Mouse (Mus musculus) erythroblast, embryonic 14.5 days (primary cell): ENCODE results near the gene Ppfia1. TPM values are rescaled to one million over a fixed set of nuclear protein-coding genes. Genes with fewer than 3 reads are reported as not detected.

Experiments
- H3K27me3 ChIP-seq: 2 replicates; pipeline ENCODE4 v1.6.1; 2012; ENCODE audit warnings: inconsistent platforms; ENCODE audit not compliant: control insufficient read depth
- H3K36me3 ChIP-seq: 2 replicates; pipeline ENCODE4 v1.6.1; 2012; ENCODE audit warnings: mild to moderate bottlenecking, inconsistent platforms; ENCODE audit not compliant: control insufficient read depth
- H3K4me1 ChIP-seq: 2 replicates; pipeline ENCODE4 v1.6.1; 2012; ENCODE audit warnings: inconsistent platforms; ENCODE audit not compliant: control insufficient read depth
- H3K4me3 ChIP-seq: replicated peaks from 2 replicates; pipeline ENCODE3; 2012; ENCODE audit warnings: moderate library complexity, mild to moderate bottlenecking, inconsistent platforms
- H3K9me3 ChIP-seq: 2 replicates; pipeline ENCODE4 v1.6.1; 2012; ENCODE audit warnings: low read length, inconsistent platforms, mixed read lengths; ENCODE audit not compliant: control insufficient read depth
- GATA1 ChIP-seq: IDR thresholded peaks from 2 replicates; pipeline ENCODE4 v1.6.1; 2012; ENCODE audit warnings: low read length, inconsistent platforms, mixed read lengths
- TAL1 ChIP-seq: IDR thresholded peaks from 3 replicates; pipeline ENCODE4 v1.6.1; 2012; ENCODE audit warnings: low read length, inconsistent platforms, mixed read lengths
- polyA plus RNA-seq: library from polyadenylated mRNA; stranded (reverse); fragments of >175 nt; gene quantifications from 2 replicates; pipeline ENCODE4 v1.2.3, GENCODE M21; 2012

The Ppfia1 gene
- polyA plus RNA-seq, 1 experiment, result 6.1 TPM

DNA sequence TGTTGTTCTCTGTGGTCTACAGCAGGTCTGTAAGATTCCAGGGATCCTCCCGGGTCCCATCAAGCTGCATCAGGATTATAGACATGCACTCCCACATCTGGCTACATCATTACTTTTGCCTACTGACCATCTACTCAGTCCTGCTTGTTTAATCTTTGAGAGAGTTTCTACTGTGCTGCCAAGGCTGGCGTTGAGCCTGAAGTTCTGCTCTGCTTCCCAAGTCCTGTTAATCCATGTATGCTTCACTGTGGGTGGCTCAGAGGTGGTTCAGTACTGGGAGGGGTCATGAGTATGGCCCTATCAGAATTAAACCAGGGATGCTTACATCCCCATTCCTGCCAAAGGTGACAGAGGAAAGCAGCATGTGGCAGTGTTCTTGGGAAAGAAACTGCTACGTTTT, 77.8 kb downstream of the Ppfia1 start:
- peaks cover 44% of the 10 kb centered on the region for H3K36me3 ChIP-seq

GRCm38 (mm10) chr7:144473486-144473885, 80.0 kb downstream of the Ppfia1 start:
- TF ChIP-seq GATA1 (no peak), TAL1 (no peak)
- Histone ChIP-seq H3K4me3 (no peak overlapping the region), H3K36me3 (peaks cover 23% of the 10 kb centered on the region), H3K27me3 (no peaks in the 10 kb centered on the region), H3K9me3 (no peaks in the 10 kb centered on the region), H3K4me1 (peaks cover 28% of the 10 kb centered on the region)

More for the DNA sequence above, 77.8 kb downstream of the Ppfia1 start:
- TF ChIP-seq TAL1 (no peak), GATA1 (no peak)
- Histone ChIP-seq H3K27me3 (no peaks in the 10 kb centered on the region), H3K4me3 (no peak overlapping the region), H3K9me3 (no peaks in the 10 kb centered on the region), H3K4me1 (peaks cover 5% of the 10 kb centered on the region)

DNA sequence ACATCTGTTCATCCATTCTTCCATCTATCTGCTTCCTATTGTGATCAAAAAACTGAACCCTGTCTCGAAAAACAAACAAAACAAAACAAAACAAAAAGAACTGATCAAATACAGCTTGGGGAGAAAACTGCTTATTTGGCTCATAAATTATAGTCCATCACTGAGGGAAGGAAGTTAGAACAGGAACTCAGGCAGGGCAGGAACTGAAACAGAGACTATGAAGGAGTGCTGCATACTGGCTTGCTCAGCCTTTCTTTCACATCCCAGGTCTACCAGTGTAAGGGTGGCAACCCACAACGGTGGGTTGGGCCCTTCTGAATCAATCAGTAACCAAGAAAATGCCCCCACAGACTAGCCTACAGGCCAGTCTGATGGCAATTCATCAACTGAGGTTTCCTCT, 82.4 kb downstream of the Ppfia1 start:
- TF ChIP-seq GATA1, result no peak
- no peak for TF ChIP-seq TAL1
- H3K27me3 ChIP-seq, result no peaks in the 10 kb centered on the region
- peaks cover 33% of the 10 kb centered on the region for H3K4me1 ChIP-seq
- peak overlapping the region; percentile 94 for H3K4me3 ChIP-seq
- peaks cover 10% of the 10 kb centered on the region for H3K36me3 ChIP-seq
- no peaks in the 10 kb centered on the region for H3K9me3 ChIP-seq

DNA sequence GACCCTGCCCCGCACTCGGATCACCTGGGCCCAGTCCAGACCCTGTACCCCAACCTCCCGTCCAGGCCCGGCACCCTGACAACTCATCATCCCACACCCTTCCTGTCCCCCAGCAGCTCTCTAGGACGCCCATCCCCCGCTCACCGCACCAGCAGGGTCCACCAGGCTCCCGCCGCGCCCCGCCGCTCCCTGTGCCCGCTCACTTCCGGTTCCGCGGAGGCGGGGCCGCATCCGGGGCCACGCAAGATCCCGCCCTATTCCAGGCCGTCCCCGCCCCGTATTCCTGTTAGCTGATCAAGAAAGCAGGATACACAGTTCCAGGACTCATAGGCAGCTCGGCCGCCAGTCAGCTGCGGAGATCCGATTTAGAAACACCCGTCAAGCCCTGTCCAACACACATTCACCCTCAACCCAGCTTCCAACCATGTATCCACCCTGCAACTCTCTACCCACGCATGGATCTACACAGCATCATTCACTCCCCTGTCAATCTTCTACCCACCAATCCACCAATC, 82.9 kb downstream of the Ppfia1 start, which contains the start of gene Cttn:
TSS of gene Cttn (minus strand) at position 465 of the 515 bp plus-strand sequence.
- Histone ChIP-seq H3K4me1 (peaks cover 33% of the 10 kb centered on the region), H3K27me3 (no peaks in the 10 kb centered on the region), H3K4me3 (peak within 1 kb of the TSS; percentile 94), H3K9me3 (no peaks in the 10 kb centered on the region), H3K36me3 (peaks cover 7% of the 10 kb centered on the region)
- TF ChIP-seq TAL1, result no peak
- TF ChIP-seq GATA1, result no peak

GRCm38 (mm10) chr7:144469908-144470544, 83.5 kb downstream of the Ppfia1 start:
- peaks cover 12% of the 10 kb centered on the region for H3K36me3 ChIP-seq
- H3K4me3 ChIP-seq, result peak overlapping the region; percentile 94

GRCm38 (mm10) chr7:144469181-144469641, 84.3 kb downstream of the Ppfia1 start:
- Histone ChIP-seq H3K36me3 (peaks cover 20% of the 10 kb centered on the region), H3K4me3 (peak overlapping the region; percentile 94), H3K9me3 (no peaks in the 10 kb centered on the region), H3K4me1 (peaks cover 33% of the 10 kb centered on the region), H3K27me3 (no peaks in the 10 kb centered on the region)
- TF ChIP-seq GATA1 (no peak), TAL1 (no peak)

More at GRCm38 (mm10) chr7:144469908-144470544, 83.5 kb downstream of the Ppfia1 start:
- peaks cover 33% of the 10 kb centered on the region for H3K4me1 ChIP-seq
- TF ChIP-seq GATA1, result no peak
- TF ChIP-seq TAL1, result no peak
- H3K9me3 ChIP-seq, result no peaks in the 10 kb centered on the region
- H3K27me3 ChIP-seq, result no peaks in the 10 kb centered on the region

- TF ChIP-seq TAL1 (no peak), GATA1 (no peak)
- no peaks in the 10 kb centered on the region for H3K27me3 ChIP-seq
Observed at GRCm38 (mm10) chr7:144468741-144469140, 84.8 kb downstream of the Ppfia1 start.

DNA sequence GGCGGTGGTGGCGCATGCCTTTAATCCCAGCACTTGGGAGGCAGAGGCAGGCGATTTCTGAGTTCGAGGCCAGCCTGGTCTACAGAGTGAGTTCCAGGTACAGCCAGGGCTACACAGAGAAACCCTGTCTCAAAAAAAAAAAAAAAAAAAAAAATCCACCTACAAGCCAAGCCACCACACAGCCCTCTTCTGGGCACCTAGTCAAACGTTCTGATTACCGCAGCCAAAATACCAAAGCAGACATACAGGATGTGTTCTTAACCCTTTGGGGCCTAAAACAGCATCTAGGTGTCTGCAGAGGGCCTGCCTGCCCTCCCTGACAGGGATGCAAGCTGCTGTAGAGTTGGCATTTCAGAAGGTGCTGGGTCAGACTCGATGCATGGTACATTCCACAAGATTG, 91.0 kb downstream of the Ppfia1 start:
- Histone ChIP-seq H3K4me1 (no peaks in the 10 kb centered on the region), H3K4me3 (no peak overlapping the region), H3K27me3 (no peaks in the 10 kb centered on the region), H3K36me3 (peaks cover 82% of the 10 kb centered on the region), H3K9me3 (no peaks in the 10 kb centered on the region)
- TF ChIP-seq GATA1 (no peak), TAL1 (no peak)

More at GRCm38 (mm10) chr7:144468741-144469140, 84.8 kb downstream of the Ppfia1 start:
- H3K4me3 ChIP-seq, result no peak overlapping the region
- H3K4me1 ChIP-seq, result peaks cover 33% of the 10 kb centered on the region
- no peaks in the 10 kb centered on the region for H3K9me3 ChIP-seq
- H3K36me3 ChIP-seq, result peaks cover 24% of the 10 kb centered on the region

DNA sequence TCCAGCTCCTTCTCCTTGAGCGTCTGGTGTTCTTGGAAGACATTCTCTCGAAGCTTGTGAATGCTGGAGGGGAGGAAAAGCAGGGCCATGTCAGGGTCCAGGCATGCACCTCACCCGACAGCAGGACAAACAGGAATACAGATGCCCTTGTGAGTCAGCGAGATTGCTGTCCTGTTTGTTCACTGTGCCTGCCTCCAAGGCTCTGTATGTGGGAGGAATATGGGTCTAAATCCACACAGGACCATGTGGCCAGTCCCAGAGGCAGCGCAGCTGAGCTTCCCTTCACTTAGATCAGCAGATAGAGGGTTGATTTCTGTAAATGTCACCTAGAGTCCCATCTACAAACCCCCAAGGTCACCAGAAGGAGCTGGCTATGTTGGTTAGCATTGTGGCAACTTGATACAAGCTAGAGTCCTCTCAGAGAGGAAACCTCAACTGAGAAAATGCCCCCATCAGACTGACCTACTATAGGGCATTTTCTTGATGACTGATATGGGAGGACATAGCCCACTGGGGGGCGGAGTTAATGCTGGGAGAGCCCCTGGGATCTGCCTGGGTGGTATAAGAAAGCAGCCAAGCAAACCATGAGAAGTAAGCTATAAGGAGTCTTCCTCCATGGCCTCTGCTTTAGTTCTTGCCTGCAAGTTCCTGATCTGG, 92.2 kb downstream of the Ppfia1 start:
- Histone ChIP-seq H3K27me3 (no peaks in the 10 kb centered on the region), H3K4me1 (no peaks in the 10 kb centered on the region), H3K36me3 (peaks cover 94% of the 10 kb centered on the region), H3K9me3 (no peaks in the 10 kb centered on the region), H3K4me3 (no peak overlapping the region)
- TF ChIP-seq TAL1, result no peak
- TF ChIP-seq GATA1, result no peak
